Mouse (Mus musculus) limb, embryonic 14.5 days (tissue): ENCODE measurements around the gene Kmt5c. TPM values are rescaled to one million over a fixed set of nuclear protein-coding genes. Genes with fewer than 3 reads are reported as not detected.

Source experiments
- ATAC-seq: fragments of 200-750 bp; cut with Nextera tagmentation; 2 replicates; pipeline ENCODE4 v1.8.0; 2017; ENCODE audit warnings: low read depth, moderate number of reproducible peaks, moderate TSS enrichment; ENCODE audit not compliant: low FRiP score
- DNase-seq: peaks from one replicate; pipeline ENCODE4 v3.0.0-alpha.2; 2015; ENCODE audit warnings: low spot score
- H3K27ac ChIP-seq: fragments of 300-500 bp; sonication (generic); replicated peaks from 2 replicates; pipeline ENCODE4 v1.5.1; 2014; ENCODE audit warnings: low read depth, mild to moderate bottlenecking, low read length, moderate library complexity, mixed read lengths
- H3K27me3 ChIP-seq: fragments of 300-500 bp; sonication (generic); 2 replicates; pipeline ENCODE4 v1.6.1; 2014; ENCODE audit warnings: low read length, mixed read lengths; ENCODE audit not compliant: control insufficient read depth, insufficient read depth
- H3K36me3 ChIP-seq: fragments of 300-500 bp; sonication (generic); 2 replicates; pipeline ENCODE4 v1.6.1; 2014; ENCODE audit warnings: mild to moderate bottlenecking, low read length, moderate library complexity, mixed read lengths; ENCODE audit not compliant: control insufficient read depth, insufficient read depth
- H3K4me1 ChIP-seq: fragments of 300-500 bp; sonication (generic); 2 replicates; pipeline ENCODE4 v1.6.1; 2014; ENCODE audit warnings: antibody characterized with exemption, low read length, mixed read lengths; ENCODE audit not compliant: control insufficient read depth, insufficient read depth
- H3K4me2 ChIP-seq: fragments of 300-500 bp; sonication (generic); replicated peaks from 2 replicates; pipeline ENCODE4 v1.6.1; 2014; ENCODE audit warnings: low read depth, mild to moderate bottlenecking, low read length, moderate library complexity; ENCODE audit not compliant: severe bottlenecking
- H3K4me3 ChIP-seq: fragments of 300-500 bp; sonication (generic); replicated peaks from 2 replicates; pipeline ENCODE4 v1.5.1; 2014; ENCODE audit warnings: low read length
- H3K9ac ChIP-seq: fragments of 300-500 bp; sonication (generic); 2 replicates; pipeline ENCODE4 v1.6.1; 2014; ENCODE audit warnings: mild to moderate bottlenecking, low read depth, low read length, moderate library complexity; ENCODE audit not compliant: severe bottlenecking
- H3K9me3 ChIP-seq: fragments of 300-500 bp; sonication (generic); 2 replicates; pipeline ENCODE4 v1.6.1; 2016; ENCODE audit warnings: low read length; ENCODE audit not compliant: control insufficient read depth
- POLR2A ChIP-seq: fragments of 200-500 bp; IDR thresholded peaks from 2 replicates; pipeline ENCODE4 v1.8.0; 2012; ENCODE audit warnings: inconsistent platforms, mild to moderate bottlenecking, moderate library complexity, borderline replicate concordance; ENCODE audit not compliant: insufficient read depth, insufficient read length; ENCODE audit errors: extremely low read depth
- WGBS: fragments of 180-500 bp; shearing (Covaris S2); extraction: QIAGEN DNeasy Blood & Tissue Kit; methylation state at CpG from one replicate; pipeline ENCODE4 v1.1.7; 2014; 5-methylcytosine and 5-hydroxymethylcytosine counted together
- polyA plus RNA-seq, 2 experiments: library from polyadenylated mRNA; depleted of rRNA in 1 of 2; stranded (reverse) in 1 of 2; unstranded in 1 of 2; fragments of >200 nt; fragmentation: Nextera tagmentation in 1 of 2; extraction: Ambion mirVana in 1 of 2; gene quantifications; 2 replicates each; pipeline versions ENCODE4 v1.2.1 to v1.2.3; 2012 to 2014

The Kmt5c gene
- polyA plus RNA-seq, 2 experiments = 44.4 to 161 TPM

DNA sequence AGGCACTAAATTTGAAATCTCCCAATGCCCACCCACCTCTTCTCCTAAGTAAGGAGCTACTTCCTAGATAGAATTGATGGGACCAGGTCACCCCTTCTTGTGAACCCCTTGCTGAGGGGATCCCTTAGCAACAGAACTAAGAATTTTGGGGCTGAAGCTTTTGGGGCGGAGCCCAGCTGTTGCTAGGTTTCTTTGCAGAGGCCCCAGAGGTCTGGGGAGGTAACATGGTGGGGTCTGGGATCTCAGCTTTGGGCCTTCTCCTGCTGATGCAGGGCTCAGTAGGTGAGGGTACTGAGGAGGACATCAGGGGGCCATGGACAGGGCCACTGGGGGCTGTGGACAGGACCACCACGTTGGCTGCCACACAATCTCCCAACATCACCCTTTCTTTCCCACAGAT, 42.8 kb downstream of the Kmt5c start, which contains the start of the genes Il11 and Tmem190:
Gene Il11, minus strand, starts transcription at position 101 of the 400 bp plus-strand sequence.
Gene Tmem190, plus strand, starts transcription at position 179 of the 400 bp plus-strand sequence.
- no peak within 1 kb of the TSS for H3K4me2 ChIP-seq
- DNase-seq (no peak), ATAC-seq (no peak)
- peaks cover 14% of the 10 kb centered on the region for H3K27me3 ChIP-seq
- no peaks in the 10 kb centered on the region for H3K9me3 ChIP-seq
- H3K4me1 ChIP-seq = 0 out of 2 replicates have a peak, but pooled peaks cover 3% of the 10 kb centered on the region
- H3K4me3 ChIP-seq = no peak within 1 kb of the TSS
- H3K36me3 ChIP-seq = no peaks in the 10 kb centered on the region
- H3K27ac ChIP-seq = no peak within 1 kb of the TSS
- no peak for TF ChIP-seq POLR2A
- 79% methylated on average over 2 of the region's 2 CpGs for WGBS
- H3K9ac ChIP-seq = no peak within 1 kb of the TSS

DNA sequence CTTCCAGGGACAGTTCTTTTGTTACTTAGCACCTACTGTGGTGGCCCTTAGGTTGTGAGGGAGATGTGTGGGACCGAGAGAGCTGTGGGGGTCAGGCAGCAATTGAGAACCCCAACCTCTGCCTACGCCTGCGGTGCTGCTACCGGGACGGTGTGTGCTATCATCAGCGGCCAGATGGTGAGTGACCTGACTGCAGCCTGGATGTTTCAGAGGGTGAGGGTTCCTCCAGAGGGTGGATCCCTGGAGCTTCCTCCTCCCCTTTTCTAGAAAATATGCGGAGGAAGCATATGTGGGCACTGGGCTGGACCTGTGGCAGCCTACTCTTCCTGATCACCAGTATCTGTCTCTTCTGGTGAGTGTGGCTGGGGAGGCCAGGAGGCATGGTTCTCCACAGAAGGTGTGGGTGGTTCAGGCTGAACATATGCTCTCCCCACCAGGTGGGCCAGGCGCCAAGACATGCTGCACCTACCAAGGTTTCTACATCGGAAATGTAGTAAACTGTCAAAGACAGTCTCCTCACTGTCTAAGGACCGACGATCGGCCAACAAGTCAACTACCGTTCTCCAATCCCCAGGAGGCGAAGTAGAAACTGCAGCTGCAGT, 43.9 kb downstream of the Kmt5c start:
- Histone ChIP-seq H3K36me3 (no peaks in the 10 kb centered on the region), H3K4me2 (no peak overlapping the region), H3K4me1 (peaks cover 6% of the 10 kb centered on the region; the same call in 1 of the 2 replicates), H3K27ac (no peak overlapping the region), H3K4me3 (no peak overlapping the region), H3K27me3 (peaks cover 4% of the 10 kb centered on the region), H3K9ac (no peak overlapping the region), H3K9me3 (no peaks in the 10 kb centered on the region)
- 81% methylated on average over 14 of the region's 14 CpGs for WGBS
- DNase-seq (no peak), ATAC-seq (no peak)
- no peak for TF ChIP-seq POLR2A

DNA sequence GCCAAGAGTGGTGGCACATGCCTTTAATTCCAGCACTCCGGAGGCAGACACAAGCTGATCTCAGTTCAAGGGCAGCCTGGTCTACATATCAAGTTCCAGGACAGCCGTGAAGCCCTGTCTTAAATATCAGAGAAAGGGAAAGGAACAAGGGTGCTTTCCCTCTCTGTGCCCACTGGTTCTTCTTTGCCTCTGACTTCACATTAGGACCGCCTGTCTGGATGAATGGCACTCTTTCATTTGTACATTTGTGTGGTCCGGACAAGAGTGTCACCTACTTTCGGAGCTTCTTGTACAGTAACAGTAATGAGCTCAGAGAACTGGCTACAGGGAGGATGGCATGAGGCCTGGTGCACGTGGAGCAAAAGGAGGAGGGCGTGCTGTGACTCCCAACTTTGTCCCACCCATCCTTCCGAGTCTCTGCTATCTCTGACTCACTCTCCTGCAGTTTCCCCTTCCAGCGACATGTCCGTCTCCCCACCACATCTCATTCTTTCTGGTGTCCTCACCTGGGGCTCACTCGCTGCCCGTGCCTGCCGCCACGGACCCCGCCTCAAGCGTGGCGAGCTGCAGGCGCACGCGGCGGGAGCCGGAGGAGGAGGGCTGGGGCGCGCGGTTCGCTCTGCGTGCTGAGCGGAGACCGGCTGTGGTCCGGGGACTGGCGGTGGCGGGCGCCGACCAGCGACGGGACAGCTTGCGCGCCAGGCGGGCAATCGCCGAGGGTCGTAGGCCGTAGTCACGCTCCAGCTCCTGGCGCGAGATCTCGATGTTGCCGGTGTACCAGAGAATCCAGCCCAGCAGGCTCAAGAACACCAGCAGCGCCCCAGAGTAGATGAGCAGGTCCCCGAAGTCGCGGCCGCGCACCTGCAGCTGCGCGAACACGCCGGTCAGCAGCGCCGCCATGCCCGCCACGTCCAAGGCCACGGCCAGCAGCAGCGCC, 48.9 kb downstream of the Kmt5c start:
- WGBS = 2% methylated on average over 58 of the region's 64 CpGs
- Histone ChIP-seq H3K4me1 (peaks cover 12% of the 10 kb centered on the region), H3K27ac (peak overlapping the region; percentile 65), H3K9me3 (no peaks in the 10 kb centered on the region), H3K4me2 (peak overlapping the region; percentile 83), H3K27me3 (no peaks in the 10 kb centered on the region), H3K36me3 (peaks cover 2% of the 10 kb centered on the region), H3K4me3 (peak overlapping the region; percentile 63), H3K9ac (peak overlapping the region; percentile 78)
- no peak for TF ChIP-seq POLR2A
- DNase-seq (peak; percentile 19), ATAC-seq (peak; percentile 30)

DNA sequence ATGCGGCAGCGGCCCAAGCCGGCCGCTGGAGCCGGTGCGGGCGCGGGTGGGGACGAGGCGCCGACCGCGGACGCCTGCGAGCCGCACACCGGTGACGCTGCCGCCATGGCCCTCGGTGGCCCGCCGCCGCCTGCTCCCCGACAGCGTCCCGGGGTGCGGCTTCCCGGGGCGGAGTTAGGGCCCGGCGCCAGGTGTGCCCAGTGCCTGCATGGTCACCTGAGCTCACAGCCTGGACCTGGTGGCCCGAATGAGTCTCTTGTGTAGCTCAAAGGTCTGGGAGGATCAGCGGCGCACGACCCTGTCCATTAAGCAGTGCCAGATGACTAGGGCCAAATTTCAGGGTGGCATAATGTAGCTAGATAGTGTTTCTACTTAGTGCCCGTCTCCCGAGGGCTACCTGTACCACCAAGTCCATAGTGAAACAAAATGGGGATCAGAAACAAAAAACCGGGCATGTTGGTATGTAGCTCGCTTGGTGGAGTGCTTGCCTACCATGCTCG, 49.6 kb downstream of the Kmt5c start, which contains the start of gene Tmem238:
Gene Tmem238, minus strand, starts transcription at position 221 of the 500 bp plus-strand sequence.
- Histone ChIP-seq H3K9me3 (no peaks in the 10 kb centered on the region), H3K27me3 (no peaks in the 10 kb centered on the region), H3K27ac (peak within 1 kb of the TSS; percentile 65), H3K4me1 (peaks cover 15% of the 10 kb centered on the region), H3K36me3 (peaks cover 9% of the 10 kb centered on the region), H3K9ac (peak within 1 kb of the TSS; percentile 78), H3K4me2 (peak within 1 kb of the TSS; percentile 83), H3K4me3 (peak within 1 kb of the TSS; percentile 63)
- ATAC-seq = no peak; the same call in 1 of the 2 replicates
- no peak for DNase-seq
- no peak for TF ChIP-seq POLR2A
- WGBS = 10% methylated on average over 32 of the region's 40 CpGs
